Mouse (Mus musculus): ENCODE measurements around the gene Trpm5. TPM values are rescaled to one million over a fixed set of nuclear protein-coding genes. Genes with fewer than 3 reads are reported as not detected.

Trpm5 gene
- under 1 TPM in 1 of 2 experiments, not detected in 1; 0.43 TPM for total RNA-seq (2021)
- long read RNA-seq, experiment 1, result 0 reads
- long read RNA-seq, experiment 2, result 0 reads

DNA sequence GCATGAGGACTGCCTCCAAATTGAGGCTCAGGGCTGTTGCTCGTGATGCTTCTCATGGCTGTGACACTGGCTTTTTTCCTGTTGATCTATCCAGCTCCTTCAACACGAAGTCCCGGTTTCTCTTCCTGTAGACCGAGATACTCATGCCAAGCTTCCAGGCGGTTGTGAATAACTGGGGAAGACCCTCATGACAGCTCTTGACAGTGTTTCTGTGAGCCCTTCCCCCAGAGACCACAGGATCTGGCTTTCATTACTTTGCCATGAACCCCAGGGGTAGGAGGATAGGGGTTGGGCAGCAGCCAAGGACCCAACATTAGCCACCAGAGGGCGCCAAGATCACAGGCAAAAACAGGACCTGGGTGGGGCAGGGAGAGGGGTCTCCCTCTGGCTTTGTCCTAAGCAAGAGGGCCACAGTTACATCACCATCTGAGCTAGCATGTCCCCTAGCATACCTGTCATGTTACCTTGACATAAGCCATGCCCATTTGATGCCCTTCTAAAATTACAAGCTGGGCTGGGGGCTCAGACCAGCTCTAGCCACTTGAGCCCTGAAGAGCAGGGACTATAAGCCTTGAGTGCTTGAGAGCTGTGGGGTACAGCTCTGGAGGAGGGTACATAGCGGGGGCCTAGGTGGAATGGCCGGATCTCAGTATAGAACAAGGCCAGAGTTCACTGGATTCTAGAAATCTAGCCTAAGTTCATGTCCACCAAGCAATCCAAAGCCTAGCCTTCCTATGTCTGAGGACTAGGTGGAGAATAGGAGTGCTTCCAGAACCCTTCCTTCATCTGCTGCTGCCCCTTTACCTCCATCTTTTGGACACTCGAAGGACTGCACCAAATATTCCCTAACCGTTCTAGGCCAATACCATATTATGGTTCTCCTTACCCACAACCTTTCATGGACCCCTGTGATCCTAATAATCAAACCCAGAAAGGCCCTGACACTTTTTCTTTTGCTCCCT, at the start of gene Trpm5:
TSS of gene Trpm5 (minus strand) at position 51 of the 962 bp plus-strand sequence.
- DNase-seq, result peak; percentile 76 to 78

DNA sequence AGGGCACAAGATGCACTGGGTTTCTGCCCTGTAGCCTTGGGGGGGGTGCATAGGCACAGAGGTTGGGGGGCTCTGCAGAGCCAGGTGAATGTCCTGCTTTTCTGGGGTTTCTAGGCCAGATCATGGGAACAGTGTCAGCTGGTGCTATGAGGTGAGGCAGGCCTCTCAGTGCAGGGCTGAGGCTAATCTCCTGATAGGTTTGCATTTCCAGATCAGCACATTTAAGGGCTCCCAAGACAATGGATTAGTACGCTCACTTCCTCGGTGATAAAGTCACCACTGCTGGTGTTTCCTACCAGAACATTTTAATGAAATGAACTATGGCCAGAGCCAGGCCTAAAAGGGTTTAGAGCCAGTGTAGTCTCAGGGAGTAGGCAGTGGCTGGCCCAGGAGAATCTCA, 48.2 kb upstream of the Trpm5 start:
- DNase-seq, result no peak

DNA sequence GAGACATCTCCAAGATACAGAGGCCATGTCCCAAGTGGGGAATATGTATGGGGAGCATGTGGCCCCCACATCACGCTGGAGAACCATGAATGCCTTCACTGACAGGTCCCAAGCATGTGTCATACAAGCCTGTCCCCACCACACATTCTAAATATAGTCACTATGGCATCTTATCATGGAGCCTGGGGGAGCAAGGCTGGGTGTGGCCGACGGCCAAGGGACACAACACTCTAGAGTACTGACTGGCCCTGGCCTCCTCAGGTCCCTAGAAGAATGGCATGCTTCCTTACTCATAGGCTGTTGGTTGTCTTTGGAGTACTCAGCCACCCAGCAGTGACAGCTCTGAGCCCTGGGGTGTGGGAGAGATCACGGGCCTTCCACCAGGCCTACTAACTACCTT, 45.5 kb upstream of the Trpm5 start:
- no peak for DNase-seq

DNA sequence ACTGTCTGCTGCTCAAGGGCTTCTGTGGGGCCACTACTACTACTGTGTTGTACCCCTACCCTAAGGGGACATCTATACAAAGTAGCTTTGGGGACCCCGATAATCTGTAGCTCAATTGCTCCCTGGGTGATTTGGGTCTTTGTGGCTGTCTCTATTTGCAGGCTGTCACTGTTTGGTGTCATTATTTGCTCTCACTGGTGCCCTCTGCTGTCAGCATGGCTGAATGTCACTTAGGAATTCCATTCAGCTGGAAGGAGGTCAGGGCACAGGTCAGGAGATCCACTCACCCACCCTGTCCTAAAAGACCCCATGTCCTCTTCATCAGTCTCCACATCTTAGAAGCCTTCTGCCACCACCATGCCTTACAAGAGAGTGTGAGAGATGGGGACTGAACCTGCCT, 44.3 kb upstream of the Trpm5 start:
- DNase-seq, result peak; percentile 69 to 76

DNA sequence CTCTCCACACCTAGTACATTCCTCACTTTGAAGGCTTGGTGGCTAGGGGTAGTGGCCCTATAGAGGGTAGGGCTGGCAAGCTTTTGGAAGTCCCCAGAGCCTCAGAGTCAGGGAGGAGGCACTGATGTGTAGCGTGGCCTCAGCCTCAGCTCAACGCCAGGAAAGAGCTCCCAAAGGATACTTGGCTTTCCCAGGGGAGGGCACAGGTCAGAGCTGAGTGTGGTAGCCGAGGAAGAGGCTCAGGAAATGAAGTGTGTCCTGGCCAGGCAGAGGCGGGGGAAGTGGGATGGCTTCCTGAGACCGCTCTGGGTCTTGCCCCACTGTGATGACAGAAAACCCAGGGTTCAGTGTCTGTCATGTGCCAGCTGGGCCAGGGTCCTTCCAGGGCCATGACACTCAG, 42.1 kb upstream of the Trpm5 start:
- DNase-seq, result peak; percentile 23 to 55

DNA sequence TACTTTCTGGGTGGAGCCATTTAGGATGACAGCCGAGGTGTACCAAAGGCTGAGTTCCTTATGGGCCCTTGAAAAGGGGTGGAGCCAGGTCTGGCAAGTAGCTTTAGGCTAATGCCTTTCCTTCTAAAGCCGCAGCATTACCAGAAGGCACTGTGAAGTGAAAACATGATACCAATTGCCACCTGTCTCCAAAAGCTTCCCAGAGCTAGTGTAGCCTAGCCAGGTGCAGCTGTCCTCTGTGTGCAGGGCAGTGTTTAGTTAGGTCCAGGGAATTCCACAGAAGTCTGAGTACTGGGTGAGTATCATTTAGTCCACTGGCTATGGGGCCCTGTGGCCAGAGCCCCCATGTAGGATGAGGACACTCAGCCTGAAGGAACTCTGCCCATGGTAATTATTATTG, 41.7 kb upstream of the Trpm5 start:
- DNase-seq, result no peak

DNA sequence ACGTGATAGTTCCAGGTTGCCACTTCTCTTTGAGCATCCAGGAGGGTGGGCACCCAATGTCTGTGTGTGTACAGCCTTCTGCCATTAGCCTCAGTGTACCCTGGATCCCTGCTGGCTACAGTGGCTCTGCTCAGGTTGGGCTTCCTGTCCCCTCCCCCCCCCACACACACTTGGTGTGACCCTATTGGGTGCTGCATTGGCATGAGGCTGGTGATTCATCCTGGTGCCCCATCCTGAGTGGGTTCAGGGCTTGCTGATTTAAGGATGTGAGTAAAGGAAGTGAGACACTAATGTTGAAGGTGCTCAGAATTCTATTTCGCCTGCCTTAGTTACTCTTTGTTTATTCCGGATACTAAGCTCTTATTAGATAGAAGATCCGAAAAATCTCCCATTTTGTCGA, 38.4 kb upstream of the Trpm5 start:
- no peak for DNase-seq

DNA sequence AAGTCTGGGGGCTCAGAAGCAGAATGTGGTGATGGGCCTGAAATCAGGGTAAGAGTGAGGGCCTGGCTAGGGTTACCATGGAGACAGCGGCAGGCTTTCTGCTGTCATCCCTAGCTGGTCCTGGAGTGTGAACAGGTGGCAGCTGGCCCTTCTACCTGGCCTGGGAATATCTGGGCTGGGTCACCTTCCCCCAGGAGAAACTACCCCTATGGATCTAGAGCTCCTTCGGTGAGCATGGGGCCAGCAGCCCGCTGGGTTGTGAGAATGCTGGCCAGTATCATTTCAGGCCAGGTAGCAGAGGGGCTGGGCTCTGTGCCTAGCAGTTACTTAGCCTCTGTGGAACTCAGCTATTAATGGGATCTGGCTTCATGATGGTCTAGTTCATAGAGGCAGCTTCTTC, 30.5 kb upstream of the Trpm5 start:
- no peak for DNase-seq

DNA sequence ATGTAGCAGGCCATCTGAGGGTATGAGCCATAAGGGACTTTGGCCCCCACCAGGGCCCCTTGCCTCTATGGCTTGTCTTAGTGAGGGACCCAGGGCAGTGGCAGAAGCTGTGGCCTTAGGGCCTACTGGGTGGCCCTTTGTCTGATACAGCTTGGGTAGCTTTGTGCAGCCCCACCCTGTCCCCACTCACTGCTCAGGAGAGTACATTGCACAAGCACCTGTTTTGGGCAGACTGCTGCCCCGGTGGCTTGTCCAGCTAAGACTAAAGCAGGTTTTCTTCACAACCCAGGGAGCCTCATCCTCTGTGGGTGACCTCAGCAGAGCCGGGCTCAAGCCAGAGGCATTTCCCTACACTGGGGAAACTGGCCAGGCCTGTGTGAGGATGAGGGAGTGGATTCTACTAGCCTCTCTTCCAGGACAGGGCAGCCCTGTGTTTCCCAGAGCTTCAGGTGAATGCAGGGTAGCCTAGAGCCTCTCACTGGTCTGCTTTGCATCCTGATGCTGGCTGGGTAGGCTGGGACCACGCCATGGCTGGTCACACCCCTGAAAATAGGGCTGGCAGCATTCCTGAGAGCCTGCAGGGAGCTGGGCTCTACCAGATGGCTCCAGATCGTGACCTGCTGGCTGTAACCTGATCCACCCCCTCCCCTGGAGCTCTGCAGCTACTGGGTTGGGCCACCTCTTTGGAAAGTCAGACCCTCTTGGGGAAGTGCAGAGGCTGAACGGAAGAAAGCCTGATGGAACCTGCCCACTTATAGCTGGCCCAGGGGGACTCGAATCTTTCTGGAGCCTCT, 29.6 kb upstream of the Trpm5 start:
- DNase-seq, result no peak

DNA sequence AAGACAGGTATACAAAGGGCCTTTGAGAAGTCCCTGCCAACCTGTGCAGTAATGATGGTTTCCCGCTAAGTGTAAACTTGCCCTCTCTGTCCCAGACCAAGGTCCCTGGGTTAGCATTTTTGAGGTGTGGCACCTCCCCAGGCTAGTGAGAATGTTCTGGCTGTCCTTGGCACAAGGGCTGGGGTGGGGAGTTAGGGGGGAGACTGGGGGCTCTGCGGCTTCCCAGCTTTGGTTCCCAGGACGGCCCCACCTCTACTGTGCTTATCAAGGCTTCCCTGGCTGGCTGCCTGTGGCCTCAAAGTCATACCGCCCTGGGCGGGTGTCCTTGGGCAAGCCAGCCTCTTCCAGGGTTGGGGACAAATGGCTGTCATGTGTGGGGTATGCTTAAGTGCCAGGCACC, 27.7 kb upstream of the Trpm5 start:
- DNase-seq, result peak; percentile 84 to 86

DNA sequence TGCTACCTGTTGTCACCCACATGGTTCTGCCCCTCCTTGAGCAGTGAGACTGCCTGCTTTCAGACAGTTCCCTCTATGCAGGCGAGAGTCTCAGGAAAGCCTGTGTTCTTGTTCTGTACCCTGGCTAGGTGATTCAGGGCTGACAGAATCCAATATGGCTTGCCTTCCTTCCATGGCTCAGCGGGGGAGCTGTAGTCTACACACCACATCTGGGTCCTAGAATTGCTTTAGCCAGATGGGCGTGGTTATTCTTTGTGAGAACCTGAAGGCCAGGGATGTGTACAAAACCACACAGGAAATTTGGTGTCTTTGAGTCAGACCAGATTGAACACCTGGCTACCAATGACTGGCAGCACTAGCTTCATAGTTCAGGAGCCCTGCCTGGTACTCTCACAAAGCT, 25.4 kb upstream of the Trpm5 start:
- DNase-seq, result no peak

DNA sequence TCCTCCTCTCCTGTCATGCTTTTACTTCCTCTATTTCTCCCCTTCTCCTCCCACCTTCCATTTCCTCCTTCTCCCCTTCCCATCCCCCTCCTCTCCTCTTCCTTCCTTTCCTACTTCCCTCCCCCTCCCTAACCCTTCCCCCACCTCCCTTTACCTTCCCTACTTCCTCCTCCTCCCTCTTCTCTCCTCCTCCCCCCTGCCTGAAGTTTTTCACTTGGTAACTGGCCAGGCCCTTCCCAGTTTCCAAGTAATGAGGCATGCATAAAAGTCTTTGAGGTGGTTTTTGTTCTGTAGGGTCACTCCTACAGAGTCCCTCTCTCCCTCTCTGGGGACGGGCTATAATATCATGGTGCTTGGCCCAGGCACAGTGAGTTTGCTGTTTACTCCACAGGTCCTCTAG, 25.0 kb upstream of the Trpm5 start:
- DNase-seq, result no peak

DNA sequence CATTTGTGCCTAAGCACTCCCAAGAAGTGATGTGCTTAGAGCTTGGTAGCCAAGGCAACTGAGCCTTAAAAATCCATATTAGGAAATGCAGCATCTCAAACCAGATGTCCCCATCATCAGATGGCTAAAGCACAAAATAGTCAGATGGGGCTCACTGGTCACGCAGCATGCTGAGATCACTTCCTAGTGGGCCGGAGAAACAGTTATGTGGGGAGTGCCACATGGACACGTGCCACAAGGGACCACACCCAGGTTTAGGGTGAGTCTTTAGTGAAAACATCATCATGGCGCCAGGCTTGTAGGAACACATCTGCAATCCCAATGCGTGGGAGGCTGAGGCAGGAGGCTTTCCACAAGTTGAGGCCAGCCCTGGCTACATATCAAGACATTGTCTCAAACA, 22.1 kb upstream of the Trpm5 start:
- DNase-seq, result no peak

DNA sequence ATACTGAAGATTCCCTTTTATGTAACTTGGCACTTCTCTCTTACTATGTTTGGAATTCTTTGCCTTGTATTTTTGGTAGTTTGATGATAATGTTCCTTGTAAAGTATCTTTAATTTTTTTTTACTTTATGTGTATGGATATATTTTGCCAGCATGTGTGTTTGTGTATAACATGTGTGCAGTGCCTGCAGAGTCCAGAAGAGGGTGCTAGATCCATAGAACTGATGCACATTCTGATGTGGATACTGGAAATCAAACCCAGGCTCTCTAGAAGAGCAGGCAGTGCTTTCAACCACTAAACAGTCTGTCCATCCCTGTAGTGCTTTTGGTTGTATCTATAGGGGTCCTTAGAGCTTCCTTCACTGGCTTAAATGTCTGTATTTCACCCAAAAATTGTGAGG, 20.3 kb upstream of the Trpm5 start:
- no peak for DNase-seq

DNA sequence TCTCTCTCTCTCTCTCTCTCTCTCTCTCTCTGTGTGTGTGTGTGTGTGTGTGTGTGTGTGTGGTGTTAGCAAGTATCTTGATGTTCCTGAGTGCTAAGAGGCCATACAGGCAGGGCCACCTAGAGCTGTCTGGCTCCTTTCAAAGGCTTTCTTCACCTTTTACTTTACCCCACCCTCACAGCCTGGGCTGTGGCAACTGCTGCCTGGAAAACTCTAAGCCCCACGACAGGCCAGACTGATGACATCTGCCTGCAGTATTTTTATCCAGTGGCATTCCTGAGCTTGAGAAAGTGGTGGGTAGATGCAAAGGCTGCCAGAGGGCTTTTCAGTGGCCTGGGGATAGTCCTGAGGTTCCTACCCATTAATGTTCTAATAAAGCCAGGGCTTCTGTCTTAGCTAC, 18.0 kb upstream of the Trpm5 start:
- DNase-seq, result no peak

DNA sequence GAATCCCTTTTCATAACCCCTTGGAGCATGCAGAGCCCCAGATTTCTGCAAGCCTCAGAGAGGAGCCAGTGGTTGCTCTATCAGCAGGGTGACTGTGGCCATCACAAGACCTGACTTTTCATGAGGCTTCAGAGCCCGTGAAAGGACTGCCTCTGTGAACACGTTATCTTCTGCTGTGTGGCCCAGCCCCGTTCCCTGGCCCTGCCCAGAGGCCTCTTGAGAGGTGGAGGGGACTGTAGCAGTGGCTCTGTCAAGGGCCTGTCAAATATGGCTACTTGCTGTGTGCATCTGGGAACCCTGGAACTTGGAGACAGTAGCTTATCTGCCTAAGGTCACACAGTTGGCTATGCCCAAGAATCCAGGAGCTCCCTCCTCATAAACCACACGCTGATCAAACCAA, 17.3 kb upstream of the Trpm5 start:
- no peak for DNase-seq

DNA sequence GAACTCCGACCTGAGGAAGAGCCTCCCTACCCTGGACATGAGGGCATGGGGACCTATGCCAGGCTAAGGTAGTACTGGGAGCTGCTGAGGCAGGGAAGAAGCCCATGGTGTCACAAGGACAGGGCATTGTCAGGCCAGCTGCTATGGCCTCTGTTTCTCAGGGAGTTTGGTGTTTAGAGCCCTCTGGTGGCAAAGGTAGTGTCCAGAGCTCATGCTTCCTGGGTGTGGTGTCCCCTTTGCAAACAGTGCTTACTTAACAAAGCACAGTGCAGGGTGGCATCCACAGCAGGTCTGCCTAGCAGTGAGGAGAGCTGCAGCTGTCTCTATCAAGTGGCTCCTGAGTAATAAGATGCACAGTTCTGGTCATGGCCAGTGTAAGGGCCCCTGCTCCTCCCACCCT, 16.4 kb upstream of the Trpm5 start:
- no peak for DNase-seq

DNA sequence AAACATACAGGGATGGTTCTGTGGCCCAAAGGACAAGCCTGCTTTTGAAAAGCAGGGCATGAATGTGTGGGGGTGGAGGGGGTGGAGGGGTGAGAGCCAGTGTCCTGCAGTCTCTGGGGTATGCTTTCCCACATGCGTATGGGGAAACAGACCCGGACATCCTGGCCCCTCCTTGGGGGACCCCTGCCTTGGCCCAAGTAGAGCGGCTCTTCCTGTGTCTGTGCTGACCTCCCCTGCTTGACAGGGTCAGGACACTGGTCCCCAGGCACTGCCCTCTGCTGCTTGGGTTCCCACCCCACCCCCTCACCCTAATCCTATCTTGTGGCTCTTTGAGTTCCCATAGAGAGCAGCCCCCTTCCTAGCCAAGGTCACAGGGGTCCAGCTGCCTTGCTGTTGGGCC, 15.3 kb upstream of the Trpm5 start:
- DNase-seq, result no peak

DNA sequence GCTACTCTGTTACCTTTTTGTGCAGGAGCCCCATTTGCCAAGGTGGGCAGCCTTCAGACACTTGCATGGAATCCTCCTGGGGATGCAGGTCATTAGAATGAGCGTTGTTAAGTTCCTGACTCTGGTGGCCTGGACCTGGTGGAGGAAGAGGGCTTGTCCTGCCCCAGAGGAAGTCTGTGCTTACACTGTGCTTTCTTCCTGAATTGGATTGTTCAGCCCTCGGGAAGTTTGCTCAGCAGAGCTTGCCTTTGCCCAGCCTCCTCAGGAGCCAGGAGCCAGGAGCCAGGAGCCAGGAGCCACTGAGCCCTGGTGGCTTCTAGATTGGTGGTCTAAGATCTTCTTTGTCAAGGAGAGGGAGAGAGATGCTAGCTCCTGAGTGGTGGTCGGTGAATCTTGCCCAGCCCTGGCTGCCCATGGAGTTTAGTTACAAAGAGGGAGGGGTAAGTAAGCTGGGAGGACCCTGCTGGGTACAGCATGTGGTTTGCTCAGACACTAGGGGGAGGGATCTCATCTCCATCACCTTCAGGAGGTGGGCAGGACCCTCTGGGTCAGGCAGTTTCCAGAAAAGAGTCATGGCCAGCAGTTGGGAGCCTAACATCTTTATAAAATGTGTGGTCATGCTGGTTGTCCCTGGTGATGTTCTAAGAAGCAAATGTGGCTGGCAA, 14.7 kb upstream of the Trpm5 start:
- DNase-seq, result no peak

DNA sequence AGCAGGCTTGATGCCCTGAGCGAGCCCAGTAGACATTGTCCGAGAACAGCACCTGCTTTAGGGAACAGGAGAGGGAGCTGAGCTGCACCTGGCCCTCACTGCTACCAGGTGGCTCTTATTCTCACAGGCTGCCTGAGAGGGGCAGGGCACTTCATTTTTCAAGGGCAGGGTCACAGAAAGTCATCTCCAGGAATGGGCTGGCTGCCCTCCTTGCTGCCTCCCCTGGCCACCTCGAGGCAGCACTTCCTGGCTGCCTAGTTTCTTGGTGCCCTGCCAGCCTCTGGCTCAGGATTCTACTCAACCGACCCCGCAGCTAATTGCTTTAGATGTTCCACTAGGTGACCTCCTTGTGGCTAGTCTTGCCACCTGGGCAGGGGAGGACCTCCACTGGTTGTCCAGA, 13.8 kb upstream of the Trpm5 start:
- peak in 1 of 2 experiments; percentile 54 for DNase-seq

DNA sequence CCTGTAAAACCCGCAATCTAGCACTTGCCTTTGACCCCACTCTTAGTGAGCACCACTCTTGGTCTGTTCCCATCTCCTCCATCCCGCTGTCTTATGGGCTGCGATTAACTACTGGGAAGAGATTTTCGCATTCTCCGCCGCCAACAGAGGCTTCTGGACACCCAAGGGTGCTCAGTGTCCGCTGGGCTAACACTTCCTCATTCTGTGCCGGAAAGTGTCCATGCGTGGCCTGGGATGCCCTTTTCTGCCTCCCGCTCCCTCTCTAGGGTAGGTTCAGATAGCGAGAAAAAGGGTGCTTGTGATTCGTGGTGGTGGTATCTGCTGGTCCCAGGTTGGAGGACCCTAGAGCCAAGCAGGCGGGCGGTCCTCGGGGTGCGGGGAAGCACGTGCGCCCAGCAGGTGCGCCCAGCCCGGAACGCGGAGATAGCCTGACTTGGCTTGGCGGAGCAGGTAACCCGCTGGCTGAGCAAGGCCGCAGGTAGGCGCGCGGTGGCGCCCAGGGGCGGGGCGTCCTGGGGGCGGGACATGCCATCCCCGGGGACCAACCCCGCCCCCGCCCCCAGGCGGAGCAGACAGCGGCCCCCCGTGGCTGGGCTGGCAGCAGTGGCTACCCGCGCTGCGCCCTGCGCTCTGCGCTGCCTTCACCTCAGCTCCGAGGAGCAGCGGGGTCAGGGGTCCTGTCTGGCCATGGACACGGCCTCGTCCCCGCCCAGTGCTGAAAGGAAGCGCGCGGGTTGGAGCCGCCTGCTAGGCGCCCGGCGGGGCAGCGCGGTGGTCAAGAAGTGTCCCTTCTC, 12.4 kb upstream of the Trpm5 start:
- peak; percentile 50 to 79 for DNase-seq

DNA sequence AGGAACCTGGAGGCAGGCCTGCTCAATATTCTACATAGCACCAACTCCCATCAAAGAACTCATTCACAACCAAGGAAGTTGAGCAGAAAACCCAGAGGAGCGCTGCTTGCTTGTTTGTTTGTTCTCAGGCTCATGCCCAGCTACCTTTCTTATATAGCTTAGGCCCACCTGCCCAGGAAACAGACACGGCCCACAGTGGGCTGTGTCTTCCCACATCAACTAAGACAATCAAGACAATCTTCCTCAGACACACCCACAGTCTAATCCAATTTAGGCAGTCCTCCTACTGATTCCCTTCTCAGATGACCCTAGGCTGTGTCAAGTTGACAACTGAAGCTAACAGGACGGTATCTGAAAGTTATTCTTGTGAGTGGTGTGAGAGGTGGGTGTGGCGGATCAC, 11.6 kb upstream of the Trpm5 start, which contains the start of gene Kcnq1:
TSS of gene Kcnq1 (plus strand) at position 301 of the 400 bp plus-strand sequence.
- DNase-seq, result no peak
